Mouse (Mus musculus) forebrain, embryonic 15.5 days (tissue): Measurements from ENCODE around the gene Tmprss2. TPM values are rescaled to one million over a fixed set of nuclear protein-coding genes. Genes with fewer than 3 reads are reported as not detected.
"Not testable (repeated sequence)": the region's sequence is repeated elsewhere in the genome, so short reads cannot be mapped to it uniquely, and the experiment has no call there.

Experiments
- ATAC-seq: fragments of 200-750 bp; cut with Nextera tagmentation; replicated peaks from 2 replicates; pipeline ENCODE4 v1.8.0; 2017; ENCODE audit warnings: mild to moderate bottlenecking, moderate TSS enrichment, moderate library complexity
- H3K27ac ChIP-seq: fragments of 300-500 bp; sonication (generic); replicated peaks from 2 replicates; pipeline ENCODE4 v1.5.1; 2015; ENCODE audit warnings: mild to moderate bottlenecking, inconsistent platforms
- H3K27me3 ChIP-seq: fragments of 300-500 bp; sonication (generic); 2 replicates; pipeline ENCODE4 v1.6.1; 2015; ENCODE audit warnings: inconsistent platforms
- H3K36me3 ChIP-seq: fragments of 300-500 bp; sonication (generic); 2 replicates; pipeline ENCODE4 v1.6.1; 2015; ENCODE audit warnings: mild to moderate bottlenecking, inconsistent platforms
- H3K4me1 ChIP-seq: fragments of 300-500 bp; sonication (generic); 2 replicates; pipeline ENCODE4 v1.6.1; 2015; ENCODE audit warnings: inconsistent platforms
- H3K4me2 ChIP-seq: fragments of 300-500 bp; sonication (generic); replicated peaks from 2 replicates; pipeline ENCODE4 v1.6.1; 2015; ENCODE audit warnings: mild to moderate bottlenecking, inconsistent platforms
- H3K4me3 ChIP-seq: fragments of 300-500 bp; sonication (generic); 2 replicates; pipeline ENCODE4 v1.5.1; 2015; ENCODE audit warnings: mild to moderate bottlenecking, inconsistent platforms
- H3K9ac ChIP-seq: fragments of 300-500 bp; sonication (generic); replicated peaks from 2 replicates; pipeline ENCODE4 v1.6.1; 2015; ENCODE audit warnings: mild to moderate bottlenecking, inconsistent platforms
- H3K9me3 ChIP-seq: fragments of 300-500 bp; sonication (generic); 2 replicates; pipeline ENCODE4 v1.6.1; 2016; ENCODE audit warnings: inconsistent platforms
- WGBS: fragments of 180-500 bp; shearing (Covaris S2); methylation state at CpG from one replicate; pipeline ENCODE4 v1.1.7; 2015; ENCODE audit warnings: mixed read lengths; 5-methylcytosine and 5-hydroxymethylcytosine counted together
- polyA plus RNA-seq: library from polyadenylated mRNA; unstranded; fragments of >200 nt; fragmentation: Nextera tagmentation; extraction: Ambion mirVana; gene quantifications from 2 replicates; pipeline ENCODE4 v1.2.1, GENCODE M21; 2015

Tmprss2 gene
- polyA plus RNA-seq, 1 experiment from 2014 or later = not detected

- no peaks in the 10 kb centered on the region for H3K9me3 ChIP-seq
- peaks cover 12% of the 10 kb centered on the region for H3K4me1 ChIP-seq
- H3K9ac ChIP-seq = peak overlapping the region; percentile 19; the same call in 1 of the 2 replicates
- H3K27ac ChIP-seq = no peak overlapping the region
- WGBS = 5% methylated on average over 20 of the region's 20 CpGs
- H3K27me3 ChIP-seq = peaks cover 38% of the 10 kb centered on the region
- no peak for ATAC-seq
- H3K36me3 ChIP-seq = no peaks in the 10 kb centered on the region
- H3K4me2 ChIP-seq = peak overlapping the region; percentile 58
- peak overlapping the region; percentile 35 for H3K4me3 ChIP-seq
Measured at GRCm38 (mm10) chr16:97610246-97610645, 749 bp downstream of the Tmprss2 start.

GRCm38 (mm10) chr16:97609676-97610075 is 1.3 kb downstream of the Tmprss2 start:
- peaks cover 12% of the 10 kb centered on the region for H3K4me1 ChIP-seq
- 73% methylated on average over 2 of the region's 2 CpGs for WGBS
- H3K27me3 ChIP-seq = peaks cover 38% of the 10 kb centered on the region
- no peak for ATAC-seq
- H3K9ac ChIP-seq = no peak overlapping the region
- no peak overlapping the region for H3K4me3 ChIP-seq
- no peak overlapping the region for H3K27ac ChIP-seq
- H3K9me3 ChIP-seq = no peaks in the 10 kb centered on the region
- no peaks in the 10 kb centered on the region for H3K36me3 ChIP-seq
- H3K4me2 ChIP-seq = no peak overlapping the region

- Histone ChIP-seq H3K9ac (no peak overlapping the region), H3K4me2 (no peak overlapping the region), H3K27me3 (peaks cover 38% of the 10 kb centered on the region), H3K4me1 (peaks cover 12% of the 10 kb centered on the region), H3K9me3 (no peaks in the 10 kb centered on the region), H3K36me3 (no peaks in the 10 kb centered on the region), H3K4me3 (no peak overlapping the region), H3K27ac (no peak overlapping the region)
- 97% methylated on average over 1 of the region's 1 CpGs for WGBS
- no peak for ATAC-seq
Measured at GRCm38 (mm10) chr16:97607956-97608355, 3.0 kb downstream of the Tmprss2 start.

- H3K9ac ChIP-seq = no peak overlapping the region
- WGBS = 69% methylated on average over 2 of the region's 2 CpGs
Measured at GRCm38 (mm10) chr16:97606829-97607228, 4.2 kb downstream of the Tmprss2 start.

GRCm38 (mm10) chr16:97605957-97606721 is 4.9 kb downstream of the Tmprss2 start:
- 87% methylated on average over 9 of the region's 9 CpGs for WGBS
- peaks cover 21% of the 10 kb centered on the region for H3K27me3 ChIP-seq
- H3K4me1 ChIP-seq = peaks cover 11% of the 10 kb centered on the region
- H3K9ac ChIP-seq = no peak overlapping the region
- H3K4me2 ChIP-seq = no peak overlapping the region
- H3K9me3 ChIP-seq = no peaks in the 10 kb centered on the region
- H3K4me3 ChIP-seq = no peak overlapping the region
- H3K27ac ChIP-seq = no peak overlapping the region
- no peaks in the 10 kb centered on the region for H3K36me3 ChIP-seq
- ATAC-seq = no peak

More at GRCm38 (mm10) chr16:97606829-97607228, 4.2 kb downstream of the Tmprss2 start:
- no peaks in the 10 kb centered on the region for H3K9me3 ChIP-seq
- no peak overlapping the region for H3K4me2 ChIP-seq
- peaks cover 12% of the 10 kb centered on the region for H3K4me1 ChIP-seq
- no peak overlapping the region for H3K4me3 ChIP-seq
- H3K36me3 ChIP-seq = no peaks in the 10 kb centered on the region
- H3K27ac ChIP-seq = no peak overlapping the region
- peaks cover 27% of the 10 kb centered on the region for H3K27me3 ChIP-seq
- ATAC-seq = no peak

GRCm38 (mm10) chr16:97602256-97602655 is 8.7 kb downstream of the Tmprss2 start:
- no peaks in the 10 kb centered on the region for H3K27me3 ChIP-seq
- H3K36me3 ChIP-seq = no peaks in the 10 kb centered on the region
- no peaks in the 10 kb centered on the region for H3K9me3 ChIP-seq
- no peak overlapping the region for H3K4me3 ChIP-seq
- no peak overlapping the region for H3K4me2 ChIP-seq
- H3K9ac ChIP-seq = no peak overlapping the region
- ATAC-seq = no peak
- no peak overlapping the region for H3K27ac ChIP-seq
- 67% methylated on average over 1 of the region's 1 CpGs for WGBS
- no peaks in the 10 kb centered on the region for H3K4me1 ChIP-seq

GRCm38 (mm10) chr16:97600591-97600990 is 10.4 kb downstream of the Tmprss2 start:
- WGBS = 61% methylated on average over 2 of the region's 2 CpGs
- Histone ChIP-seq H3K4me2 (no peak overlapping the region), H3K27me3 (no peaks in the 10 kb centered on the region), H3K9ac (no peak overlapping the region), H3K4me1 (no peaks in the 10 kb centered on the region), H3K9me3 (no peaks in the 10 kb centered on the region), H3K27ac (no peak overlapping the region), H3K4me3 (no peak overlapping the region), H3K36me3 (no peaks in the 10 kb centered on the region)
- ATAC-seq = no peak

GRCm38 (mm10) chr16:97598046-97598445 is 12.9 kb downstream of the Tmprss2 start:
- no peak overlapping the region for H3K9ac ChIP-seq
- no peak overlapping the region for H3K4me2 ChIP-seq
- H3K9me3 ChIP-seq = no peaks in the 10 kb centered on the region
- H3K36me3 ChIP-seq = no peaks in the 10 kb centered on the region
- no peaks in the 10 kb centered on the region for H3K27me3 ChIP-seq
- no peak overlapping the region for H3K27ac ChIP-seq
- H3K4me3 ChIP-seq = no peak overlapping the region
- ATAC-seq = no peak
- no peaks in the 10 kb centered on the region for H3K4me1 ChIP-seq
- WGBS = 93% methylated on average over 2 of the region's 2 CpGs

GRCm38 (mm10) chr16:97593816-97594509 is 17.0 kb downstream of the Tmprss2 start:
- Histone ChIP-seq H3K4me3 (no peak overlapping the region), H3K36me3 (no peaks in the 10 kb centered on the region), H3K9me3 (no peaks in the 10 kb centered on the region), H3K4me2 (no peak overlapping the region), H3K27me3 (no peaks in the 10 kb centered on the region), H3K27ac (no peak overlapping the region), H3K4me1 (no peaks in the 10 kb centered on the region), H3K9ac (no peak overlapping the region)
- 79% methylated on average over 4 of the region's 4 CpGs for WGBS
- no peak for ATAC-seq

GRCm38 (mm10) chr16:97593057-97593456 is 17.9 kb downstream of the Tmprss2 start:
- Histone ChIP-seq H3K4me3 (no peak overlapping the region), H3K9ac (no peak overlapping the region), H3K4me2 (no peak overlapping the region), H3K27me3 (no peaks in the 10 kb centered on the region), H3K9me3 (no peaks in the 10 kb centered on the region), H3K27ac (no peak overlapping the region), H3K4me1 (no peaks in the 10 kb centered on the region), H3K36me3 (no peaks in the 10 kb centered on the region)
- WGBS = 13% methylated on average over 1 of the region's 1 CpGs
- ATAC-seq = no peak

- no peak overlapping the region for H3K4me2 ChIP-seq
- no peak for ATAC-seq
- H3K9me3 ChIP-seq = no peaks in the 10 kb centered on the region
- WGBS = 85% methylated on average over 2 of the region's 2 CpGs
- no peaks in the 10 kb centered on the region for H3K4me1 ChIP-seq
- H3K9ac ChIP-seq = no peak overlapping the region
- no peaks in the 10 kb centered on the region for H3K36me3 ChIP-seq
- no peak overlapping the region for H3K4me3 ChIP-seq
- no peak overlapping the region for H3K27ac ChIP-seq
- no peaks in the 10 kb centered on the region for H3K27me3 ChIP-seq
Measured at GRCm38 (mm10) chr16:97591512-97591911, 19.5 kb downstream of the Tmprss2 start.

GRCm38 (mm10) chr16:97582876-97583275 is 28.1 kb downstream of the Tmprss2 start:
- H3K27ac ChIP-seq, H3K9ac ChIP-seq, H3K4me2 ChIP-seq, H3K4me1 ChIP-seq, H3K36me3 ChIP-seq, ATAC-seq, H3K9me3 ChIP-seq, H3K4me3 ChIP-seq, H3K27me3 ChIP-seq: not testable (repeated sequence)
- 85% methylated on average over 1 of the region's 1 CpGs for WGBS
